Mouse (Mus musculus) myocyte (in vitro differentiated cells): ENCODE data around the gene Gm7168.

Source experiments
- POLR2A ChIP-seq: IDR thresholded peaks from one replicate; pipeline ENCODE4 v1.6.1; 2011; ENCODE audit warnings: low read depth, mild to moderate bottlenecking, control low read depth, moderate library complexity; ENCODE audit not compliant: insufficient read length
- POLR2AphosphoS2 ChIP-seq: IDR thresholded peaks from one replicate; pipeline ENCODE4 v1.6.1; 2011; ENCODE audit warnings: low read depth, control low read depth; ENCODE audit not compliant: insufficient read length
- SRF ChIP-seq: IDR thresholded peaks from one replicate; pipeline ENCODE4 v1.6.1; 2011; ENCODE audit warnings: low read depth; ENCODE audit not compliant: control insufficient read depth, insufficient read length
- TCF12 ChIP-seq: IDR thresholded peaks from one replicate; pipeline ENCODE4 v1.6.1; 2011; ENCODE audit warnings: mild to moderate bottlenecking, control low read depth; ENCODE audit not compliant: poor library complexity, insufficient read depth, severe bottlenecking

GRCm38 (mm10) chr17:13930421-13930820, 17.8 kb upstream of the Gm7168 start:
- TF ChIP-seq SRF: no peak
- no peak for TF ChIP-seq TCF12
- no peak for TF ChIP-seq POLR2AphosphoS2
- no peak for TF ChIP-seq POLR2A
